Mouse (Mus musculus) adrenal gland, postnatal 4 days (tissue): ENCODE measurements around the gene Bcat1. TPM values are rescaled to one million over a fixed set of nuclear protein-coding genes. Genes with fewer than 3 reads are reported as not detected.

ENCODE experiments used
- DNase-seq, 2 experiments: peaks; one replicate each; pipeline ENCODE4 v3.0.0; 2021 to 2022; ENCODE audit warnings: low spot score in 2 of 2, mixed read lengths in 2 of 2
- total RNA-seq, 2 experiments: library from RNA; stranded (reverse); gene quantifications; 2 replicates each; pipeline ENCODE4 v1.2.3; 2021

Bcat1 gene
- total RNA-seq, 2 experiments from 2014 or later, result 8.9 to 10.4 TPM

DNA sequence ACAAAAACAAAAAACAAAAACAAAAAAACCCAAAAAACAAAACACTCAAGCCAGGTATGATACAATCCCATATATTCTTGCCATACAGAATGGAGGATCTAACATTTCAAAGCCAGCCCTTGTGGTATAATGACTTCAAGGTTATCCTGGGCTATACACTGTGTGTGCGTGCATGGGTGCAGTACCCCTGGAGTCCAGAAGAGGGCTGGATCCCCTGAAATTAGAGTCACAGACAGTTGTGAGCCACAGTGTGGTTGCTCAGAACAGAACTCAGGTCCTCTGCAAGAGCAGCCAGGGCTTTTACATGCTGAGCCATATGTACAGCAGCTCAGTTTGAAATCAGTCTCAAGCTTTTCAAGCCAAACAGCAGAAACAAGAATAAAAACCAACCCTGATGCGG, 61.0 kb downstream of the Bcat1 start:
- DNase-seq, result no peak

DNA sequence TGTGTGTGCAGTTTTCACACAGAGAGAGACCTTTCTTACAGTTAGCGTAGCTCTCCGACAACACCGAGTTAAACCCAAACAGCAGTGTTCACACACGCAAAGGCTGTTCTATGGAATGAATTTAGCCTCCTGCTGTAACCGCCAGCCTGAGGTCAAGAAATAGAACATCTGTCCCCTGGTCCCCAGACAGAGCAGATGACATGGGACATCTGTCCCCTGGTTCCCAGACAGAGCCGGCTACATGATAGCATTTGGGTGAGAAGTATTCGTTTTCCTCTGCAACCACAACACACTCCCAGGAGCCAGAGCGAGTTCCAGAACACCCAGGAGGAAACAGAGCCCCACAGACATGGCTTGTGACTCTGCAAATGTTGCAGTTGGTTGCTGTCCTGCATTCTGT, 63.3 kb downstream of the Bcat1 start:
- no peak for DNase-seq

DNA sequence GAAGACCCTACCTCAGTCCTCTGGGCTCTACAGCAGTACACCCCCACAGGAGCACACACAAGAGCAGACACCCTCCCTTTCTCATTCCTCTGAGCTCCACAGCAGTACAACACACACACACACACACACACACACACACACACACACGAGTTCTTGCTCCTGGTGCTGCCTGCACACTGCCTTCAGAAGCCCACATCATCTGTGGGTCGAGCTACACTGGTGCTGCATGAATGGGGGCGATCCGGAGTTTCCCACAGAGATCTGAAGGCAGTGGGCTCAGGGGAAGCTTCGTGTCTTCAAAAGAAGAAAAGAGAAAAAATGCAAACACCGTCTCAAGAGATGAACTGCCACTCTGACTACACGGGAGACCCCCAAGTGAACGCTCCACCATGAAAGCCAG, 64.8 kb downstream of the Bcat1 start:
- DNase-seq, result no peak

DNA sequence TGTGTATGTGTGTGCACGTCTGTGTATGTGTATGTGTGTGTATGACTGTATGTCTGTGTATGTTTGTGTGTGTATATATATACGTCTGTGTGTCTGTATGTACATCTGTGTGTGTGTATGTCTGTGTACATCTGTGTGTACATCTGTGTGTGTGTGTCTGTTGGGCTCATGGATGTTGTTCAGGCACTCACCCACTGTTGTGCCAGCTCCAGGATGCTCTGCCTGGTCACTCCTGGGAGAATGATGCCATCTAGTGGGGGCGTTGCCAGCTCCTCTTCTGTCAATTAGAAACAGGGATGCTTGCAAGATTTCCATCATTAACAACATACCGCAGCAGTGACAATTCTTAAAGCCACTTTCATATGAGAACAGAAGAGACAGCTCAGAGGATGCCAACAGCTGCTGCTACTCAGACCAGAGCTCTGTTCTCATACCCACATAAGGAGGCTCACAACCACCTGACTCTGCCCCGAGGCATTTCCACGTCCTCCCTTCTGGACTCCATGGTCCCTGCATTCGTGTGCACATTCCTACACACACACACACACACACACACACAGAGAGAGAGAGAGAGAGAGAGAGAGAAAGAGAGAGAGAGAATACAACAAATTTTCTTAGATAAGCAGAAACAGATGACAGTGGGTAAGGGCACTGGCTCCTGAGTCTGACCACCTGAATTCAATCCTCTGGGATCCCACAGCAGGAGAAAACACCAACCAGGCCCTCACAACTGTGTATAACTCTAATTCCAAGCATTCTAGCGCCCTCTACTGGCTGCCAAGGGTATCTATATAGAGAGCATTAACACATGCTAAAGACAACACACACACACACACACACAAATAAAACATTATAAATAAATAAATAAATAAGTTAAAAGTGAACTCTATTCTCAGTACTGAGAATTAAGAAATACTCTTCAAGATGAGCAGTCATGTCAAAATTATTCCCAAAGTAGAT, 65.8 kb downstream of the Bcat1 start:
- DNase-seq, result no peak

DNA sequence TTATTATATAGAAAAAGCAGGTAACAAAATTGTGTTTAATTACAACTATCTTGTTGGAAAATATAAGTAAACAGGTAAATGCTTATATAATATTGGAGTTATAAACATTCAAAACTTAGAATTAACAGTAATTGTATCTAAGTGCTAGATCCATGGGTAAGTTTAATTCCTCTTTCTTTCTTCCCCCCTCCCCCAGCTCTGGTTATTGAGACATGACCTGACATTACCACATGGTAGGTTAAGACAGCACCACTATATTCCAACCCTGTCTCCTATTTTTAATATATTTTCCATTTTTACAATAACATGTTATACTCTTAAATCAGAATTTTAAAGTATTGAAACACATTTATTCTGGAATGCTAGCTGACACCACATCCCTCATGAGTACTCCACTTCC, 72.5 kb downstream of the Bcat1 start:
- DNase-seq, result no peak

DNA sequence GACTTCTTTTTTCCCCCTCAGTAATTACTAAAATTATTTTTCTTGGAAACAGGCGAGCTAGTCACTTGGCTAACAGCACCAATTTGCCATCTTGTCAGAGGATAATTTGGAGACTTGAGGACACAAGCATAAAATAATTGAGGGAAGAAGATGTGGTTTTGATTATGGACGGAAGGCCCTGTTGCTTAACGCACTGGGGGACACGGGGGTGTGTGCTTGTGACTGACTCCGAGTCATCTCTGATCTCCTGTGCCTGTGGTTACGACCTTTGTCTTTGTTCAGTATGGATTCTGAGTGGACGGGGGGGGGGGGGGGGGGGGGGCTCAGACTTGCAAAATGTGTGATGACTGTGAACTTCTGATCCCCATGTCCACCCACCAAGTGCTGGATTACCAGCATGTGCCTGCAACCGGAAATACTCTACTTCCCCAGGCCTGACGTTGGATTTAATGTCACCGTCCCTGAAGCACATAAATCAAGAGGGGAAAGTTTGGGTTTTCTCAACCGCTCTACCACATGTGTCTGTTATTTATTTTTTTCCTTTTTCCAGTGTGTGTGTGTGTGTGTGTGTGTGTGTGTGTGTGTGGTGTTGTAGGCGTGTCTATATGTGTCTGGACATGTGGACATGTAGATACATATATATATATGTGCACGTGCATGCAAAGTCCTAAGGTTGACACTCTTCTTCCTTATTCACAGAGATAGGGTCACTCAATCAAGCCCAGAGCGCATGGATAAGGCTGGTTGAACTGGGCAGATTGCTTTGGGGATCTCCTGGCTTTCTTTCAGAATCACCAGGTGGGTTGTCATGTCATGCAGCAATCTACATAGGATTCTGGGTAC, 73.7 kb downstream of the Bcat1 start:
- no peak for DNase-seq

DNA sequence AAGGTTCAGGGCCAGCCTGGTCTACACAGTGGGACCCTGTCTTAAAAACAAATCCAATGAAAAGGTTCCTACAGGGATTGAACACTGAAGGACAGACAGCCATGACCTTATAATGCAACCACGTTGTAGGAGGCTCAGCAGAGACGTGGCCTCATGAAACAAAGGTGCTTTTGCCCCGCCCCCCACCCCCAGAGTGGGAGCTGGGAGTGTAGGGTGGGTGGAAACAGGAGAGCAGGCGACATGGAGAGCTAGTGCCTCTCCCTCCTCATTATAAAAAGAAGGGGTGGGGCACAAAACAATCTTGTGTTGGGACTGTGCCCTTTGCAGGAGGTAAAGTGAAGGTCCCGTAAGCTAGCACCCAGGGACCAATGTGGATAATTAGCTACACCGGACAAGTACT, 74.5 kb downstream of the Bcat1 start:
- no peak for DNase-seq

- DNase-seq, result no peak
Observed at GRCm38 (mm10) chr6:144997229-144997628, 78.8 kb downstream of the Bcat1 start.

DNA sequence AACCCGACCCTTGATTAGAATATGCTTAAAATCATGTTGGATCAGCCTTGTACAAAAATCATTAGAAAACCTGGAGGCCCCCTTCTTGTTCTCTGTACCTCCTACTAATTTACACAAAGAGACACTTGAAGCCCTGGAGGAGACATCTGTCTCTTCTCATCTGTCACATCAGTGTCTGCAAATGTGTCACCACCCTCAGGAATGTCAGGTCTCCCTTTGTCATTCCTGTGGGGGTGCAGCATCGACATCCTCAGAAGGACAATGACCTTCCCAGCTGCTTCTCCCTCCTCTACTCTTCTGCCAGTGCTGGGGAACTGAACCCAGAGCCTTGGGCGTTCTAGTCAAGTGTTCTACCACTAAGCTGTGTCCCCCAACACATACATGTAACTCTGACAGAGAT, 83.9 kb downstream of the Bcat1 start:
- no peak for DNase-seq

DNA sequence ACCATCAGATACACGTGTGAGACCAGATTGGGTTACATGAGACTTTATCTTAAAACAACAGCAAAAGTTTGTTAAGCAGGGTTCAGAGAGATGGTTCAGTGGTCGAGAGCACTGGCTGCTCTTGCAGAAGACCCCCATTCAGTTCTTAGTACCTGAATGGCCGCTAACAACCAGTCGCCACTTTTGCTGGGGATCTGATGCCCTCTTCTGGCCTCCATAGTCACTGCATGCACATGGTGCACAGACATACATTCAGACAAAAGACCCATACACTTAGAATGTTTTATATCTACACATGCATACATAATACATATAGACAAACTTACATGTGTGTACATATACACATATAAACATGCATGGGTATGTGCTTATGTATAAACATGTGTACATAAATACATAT, 86.8 kb downstream of the Bcat1 start:
- DNase-seq, result no peak

DNA sequence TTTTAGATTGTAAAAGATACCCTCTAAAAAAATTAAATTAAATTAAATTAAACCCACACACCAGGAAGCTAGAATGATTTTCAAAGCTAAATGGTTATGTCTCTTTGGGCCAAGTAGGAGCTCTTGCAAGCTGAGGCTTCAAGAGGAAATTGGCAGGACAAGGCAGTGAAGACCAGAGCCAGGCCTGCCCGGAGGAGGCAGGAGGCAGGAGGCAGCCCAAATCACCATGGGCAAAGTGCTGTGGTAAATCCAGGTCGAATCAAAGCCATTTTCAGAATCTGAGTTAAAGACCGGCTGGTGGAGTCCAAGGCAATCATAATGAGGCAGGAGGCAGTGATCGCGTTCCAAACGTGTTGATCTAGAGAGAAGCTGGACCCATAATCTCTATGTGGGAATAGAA, 88.3 kb downstream of the Bcat1 start:
- DNase-seq, result no peak

DNA sequence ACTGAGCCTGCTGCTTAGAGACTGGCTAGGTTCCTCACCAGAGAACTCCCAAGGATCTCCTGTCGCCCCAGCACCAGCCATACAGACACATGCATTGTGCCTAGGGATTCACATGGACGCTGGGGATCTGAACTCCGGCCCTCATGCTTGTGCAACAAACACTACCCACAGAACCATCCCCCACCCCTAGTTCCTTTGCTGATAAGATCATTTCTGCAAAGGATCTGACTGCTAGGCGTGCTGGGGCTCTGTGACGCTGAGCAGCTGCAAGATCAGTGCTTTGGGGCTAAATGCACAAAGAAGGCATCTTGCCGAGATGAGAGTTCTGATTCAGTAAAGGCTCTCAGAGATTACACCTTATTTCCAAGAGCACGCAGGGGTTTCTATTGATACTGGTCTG, 88.8 kb downstream of the Bcat1 start:
- DNase-seq, result no peak

DNA sequence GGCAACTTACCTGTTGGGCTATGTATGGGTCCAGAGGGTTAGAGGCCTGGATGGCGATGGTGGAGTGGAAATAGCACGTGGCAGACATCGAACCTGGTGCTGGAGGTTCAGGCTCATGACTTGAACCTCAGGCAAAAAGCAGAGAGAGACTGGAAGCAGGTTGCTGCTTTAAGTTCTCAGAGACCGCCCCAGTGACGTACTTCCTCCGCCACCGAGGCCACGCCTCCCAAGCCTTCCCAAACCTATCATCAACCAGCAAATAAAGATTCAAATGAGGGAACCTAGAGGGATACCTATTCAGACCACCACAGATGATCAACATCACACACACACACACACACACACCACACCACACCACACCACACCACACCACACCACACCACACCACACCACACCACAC, 91.8 kb downstream of the Bcat1 start:
- no peak for DNase-seq

GRCm38 (mm10) chr6:144982093-144982492, 93.9 kb downstream of the Bcat1 start:
- DNase-seq, result no peak

DNA sequence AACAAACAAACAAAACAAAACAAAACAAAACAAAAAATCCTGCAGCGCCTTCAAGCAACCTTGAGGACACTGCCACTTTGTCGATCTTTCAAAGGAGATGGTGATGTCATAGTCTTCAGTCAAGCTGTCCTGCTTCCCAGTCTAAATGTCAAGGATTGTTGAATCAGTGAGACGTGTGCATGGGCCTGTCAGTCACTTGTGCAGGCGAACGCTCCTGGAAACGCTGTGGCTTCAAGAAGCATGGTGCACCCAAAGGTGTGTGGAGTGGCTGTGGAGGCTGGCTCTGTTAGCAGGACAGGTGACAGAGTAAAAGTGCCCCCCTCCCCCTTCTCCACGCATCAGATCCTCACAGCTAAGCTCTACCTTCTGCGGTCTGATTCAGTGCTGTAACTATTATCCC, 103.6 kb downstream of the Bcat1 start:
- no peak for DNase-seq

DNA sequence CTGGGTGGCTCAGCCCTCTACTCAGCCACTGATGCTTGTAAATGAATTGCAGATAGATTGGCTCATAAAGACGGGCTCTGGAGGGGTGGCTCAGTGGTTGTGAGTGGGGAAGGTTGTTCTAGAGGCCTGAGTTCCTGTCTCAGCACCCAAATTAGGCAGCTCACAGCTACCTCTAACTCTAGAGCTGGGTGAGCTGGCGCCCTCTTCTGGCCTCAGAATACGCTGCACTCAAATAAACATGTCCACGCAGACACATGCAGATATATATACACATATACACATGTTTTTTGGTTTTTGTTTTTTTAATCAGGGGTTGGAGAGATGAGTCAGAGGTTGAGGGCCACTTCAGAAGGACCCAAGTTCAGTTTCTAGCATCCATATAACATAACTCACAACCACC, 105.1 kb downstream of the Bcat1 start:
- DNase-seq, result no peak

DNA sequence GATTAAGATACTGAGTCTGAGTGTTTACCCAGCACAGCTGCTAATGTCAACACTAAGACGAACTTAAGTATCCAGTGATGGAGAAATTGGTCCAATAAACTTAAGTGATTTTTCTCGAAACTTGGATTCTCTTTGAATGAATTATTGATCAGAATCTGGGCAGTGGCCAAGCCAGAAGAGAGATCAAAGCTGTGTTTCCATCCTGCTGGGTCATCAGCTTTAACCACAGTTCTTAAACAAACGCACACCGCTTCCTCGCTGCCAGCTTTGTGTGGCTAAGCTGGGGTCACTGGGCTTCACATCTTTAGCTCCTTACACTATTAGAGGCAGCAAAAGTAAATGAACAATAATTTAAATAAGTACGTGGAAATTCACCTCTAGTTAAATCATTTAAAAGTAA, 108.4 kb downstream of the Bcat1 start:
- no peak for DNase-seq

DNA sequence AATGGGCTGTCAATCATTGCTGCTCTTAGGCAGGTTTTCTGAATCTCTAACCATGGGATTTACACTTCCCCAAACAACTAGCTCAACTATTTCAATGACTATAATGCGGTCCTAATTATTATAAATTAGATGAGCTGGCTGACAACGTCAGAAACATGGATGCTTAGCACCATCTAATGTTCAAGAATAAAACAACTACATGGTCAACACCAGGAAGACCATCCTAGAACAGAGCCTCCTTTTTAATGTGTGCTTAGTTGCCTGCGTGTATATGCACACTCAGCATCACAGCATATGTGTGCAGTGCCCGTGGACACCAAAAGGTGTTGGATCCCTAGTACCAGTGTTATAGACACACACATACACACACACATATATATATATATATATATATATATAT, 111.8 kb downstream of the Bcat1 start:
- DNase-seq, result no peak

DNA sequence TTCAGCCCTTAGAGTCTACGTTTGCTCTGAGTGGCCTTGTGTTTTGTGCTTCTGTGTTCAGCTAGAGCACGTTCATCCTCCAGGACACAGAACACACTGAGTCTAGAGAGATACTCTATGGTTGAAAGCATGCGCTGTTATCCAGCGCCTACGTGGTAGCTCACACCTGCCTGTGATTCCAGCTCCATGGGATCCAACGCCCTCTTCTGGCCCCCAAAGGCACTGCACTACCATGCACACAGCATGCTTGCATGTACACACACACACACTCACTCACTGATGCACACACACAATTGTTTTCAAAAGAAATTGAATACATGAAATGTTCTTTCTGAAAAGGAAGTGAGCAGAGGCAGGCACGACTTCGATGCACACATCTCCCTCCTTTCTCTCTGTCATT, 112.8 kb downstream of the Bcat1 start:
- DNase-seq, result no peak

DNA sequence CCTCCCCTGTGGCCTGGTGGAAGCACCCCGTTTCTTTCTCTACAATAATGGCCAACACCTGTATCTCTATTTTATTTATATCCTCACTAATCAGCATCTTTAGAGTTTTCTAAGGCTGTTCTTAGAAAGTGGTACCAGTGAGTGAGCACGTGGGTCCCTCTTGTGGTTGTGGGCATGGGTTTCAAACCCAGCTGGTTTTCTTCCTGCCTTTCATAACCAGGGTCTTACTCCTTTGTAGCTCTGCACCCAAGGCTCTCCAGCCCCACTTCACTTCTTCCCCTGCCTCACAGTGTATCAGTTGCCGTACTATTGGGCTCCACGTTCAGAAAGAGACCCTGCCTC, 114.0 kb downstream of the Bcat1 start:
- no peak for DNase-seq

DNA sequence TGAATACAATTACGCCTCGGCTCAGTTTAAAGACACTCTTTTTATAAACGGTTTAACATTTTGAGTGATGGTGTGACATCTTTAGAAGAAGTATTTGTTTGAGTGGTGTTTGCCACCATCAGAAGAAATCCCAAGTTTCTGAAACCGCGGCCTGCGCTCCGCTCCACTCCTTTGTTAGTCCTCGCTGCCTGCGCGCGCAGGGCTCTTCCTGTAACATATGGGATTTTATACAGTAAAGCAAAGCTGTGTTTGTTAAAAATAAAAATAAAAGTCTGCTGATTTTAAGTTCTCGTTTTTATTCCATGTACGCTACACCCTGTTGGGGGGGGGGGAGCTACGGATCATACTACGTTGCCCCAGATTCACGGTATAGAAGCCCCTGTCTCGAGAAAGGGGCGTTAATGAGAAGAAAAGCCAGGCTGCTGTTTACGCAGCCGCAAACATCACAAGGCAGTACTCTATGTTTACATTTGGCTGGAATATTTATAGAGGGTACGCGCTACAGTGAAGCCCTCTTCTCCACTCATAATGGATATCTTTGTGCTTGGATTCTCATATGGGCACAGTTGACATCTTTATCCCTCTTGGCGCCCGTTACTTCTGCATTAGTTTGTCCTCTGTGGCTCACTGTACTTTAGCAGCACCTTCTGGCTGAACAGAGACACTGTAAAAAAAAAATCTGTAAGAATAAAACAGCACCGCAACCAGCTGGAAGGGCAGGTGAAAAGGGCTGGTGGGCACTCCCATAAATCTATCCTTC, 114.6 kb downstream of the Bcat1 start:
- no peak for DNase-seq
